Mouse (Mus musculus) kidney, embryonic 16.5 days (tissue): ENCODE data around the gene Swap70. TPM values are rescaled to one million over a fixed set of nuclear protein-coding genes. Genes with fewer than 3 reads are reported as not detected.

Experiments used
- ATAC-seq: fragments of 200-750 bp; cut with Nextera tagmentation; 2 replicates; pipeline ENCODE4 v1.8.0; 2017; ENCODE audit warnings: moderate TSS enrichment; ENCODE audit not compliant: low FRiP score, low TSS enrichment
- H3K27ac ChIP-seq: fragments of 300-500 bp; sonication (generic); 2 replicates; pipeline ENCODE4 v1.5.1; 2014; ENCODE audit warnings: low read length
- H3K27me3 ChIP-seq: fragments of 300-500 bp; sonication (generic); 2 replicates; pipeline ENCODE4 v1.6.1; 2014; ENCODE audit warnings: low read length, control low read depth, mixed read lengths; ENCODE audit not compliant: insufficient read depth
- H3K36me3 ChIP-seq: fragments of 300-500 bp; sonication (generic); 2 replicates; pipeline ENCODE4 v1.6.1; 2014; ENCODE audit warnings: low read length, control low read depth, mixed read lengths; ENCODE audit not compliant: insufficient read depth
- H3K4me1 ChIP-seq: fragments of 300-500 bp; sonication (generic); 2 replicates; pipeline ENCODE4 v1.6.1; 2014; ENCODE audit warnings: low read length, control low read depth, mixed read lengths; ENCODE audit not compliant: insufficient read depth
- H3K4me2 ChIP-seq: fragments of 300-500 bp; sonication (generic); replicated peaks from 2 replicates; pipeline ENCODE4 v1.6.1; 2014; ENCODE audit warnings: low read depth, low read length
- H3K4me3 ChIP-seq: fragments of 300-500 bp; sonication (generic); 2 replicates; pipeline ENCODE4 v1.5.1; 2014; ENCODE audit warnings: mild to moderate bottlenecking, low read length
- H3K9ac ChIP-seq: fragments of 300-500 bp; sonication (generic); replicated peaks from 2 replicates; pipeline ENCODE4 v1.6.1; 2014; ENCODE audit warnings: low read length
- H3K9me3 ChIP-seq: fragments of 300-500 bp; sonication (generic); 2 replicates; pipeline ENCODE4 v1.6.1; 2016; ENCODE audit warnings: low read length, control low read depth
- WGBS: fragments of 180-500 bp; shearing (Covaris S2); extraction: QIAGEN DNeasy Blood & Tissue Kit; methylation state at CpG from one replicate; pipeline ENCODE4 v1.1.7; 2014; 5-methylcytosine and 5-hydroxymethylcytosine counted together
- polyA plus RNA-seq: library from polyadenylated mRNA; unstranded; fragments of >200 nt; fragmentation: Nextera tagmentation; extraction: Ambion mirVana; gene quantifications from 2 replicates; pipeline ENCODE4 v1.2.1, GENCODE M21; 2015

Swap70 gene
- polyA plus RNA-seq, 1 experiment from 2014 or later: 32.1 TPM

DNA sequence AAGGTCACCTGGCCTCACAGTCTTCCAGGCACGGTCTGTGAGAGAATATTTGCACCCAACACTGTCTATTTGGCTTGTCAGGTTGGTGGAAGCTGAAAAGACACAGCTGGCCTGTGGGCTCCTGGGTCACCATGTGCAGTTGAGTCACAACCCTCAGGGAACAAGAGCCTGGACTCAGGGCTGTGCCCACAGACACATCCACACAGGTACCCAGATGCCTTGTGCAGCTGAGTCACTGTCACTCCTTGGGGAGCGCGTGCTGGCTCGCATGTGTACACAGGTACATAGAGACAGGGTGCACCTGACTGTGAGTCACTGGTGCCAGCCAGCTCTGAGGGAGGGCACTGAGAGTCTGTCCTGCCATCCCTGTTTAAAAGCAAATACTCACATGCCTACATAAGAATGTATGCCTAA lies 66.7 kb downstream of the Swap70 start:
- no peak for ATAC-seq
- H3K9me3 ChIP-seq: no peaks in the 10 kb centered on the region
- 0 out of 2 replicates have a peak overlapping the region, but pooled peaks have one; percentile 36 for H3K9ac ChIP-seq
- peak overlapping the region; percentile 4; the same call in 1 of the 2 replicates for H3K27ac ChIP-seq
- no peaks in the 10 kb centered on the region for H3K27me3 ChIP-seq
- peaks cover 15% of the 10 kb centered on the region; the same call in 1 of the 2 replicates for H3K4me1 ChIP-seq
- no peak overlapping the region for H3K4me3 ChIP-seq
- H3K36me3 ChIP-seq: no peaks in the 10 kb centered on the region
- H3K4me2 ChIP-seq: no peak overlapping the region
- 82% methylated on average over 4 of the region's 4 CpGs for WGBS

- WGBS: 81% methylated on average over 6 of the region's 6 CpGs
- H3K27me3 ChIP-seq: no peaks in the 10 kb centered on the region
- ATAC-seq: no peak
Observed at GRCm38 (mm10) chr7:110288731-110289191, 67.2 kb downstream of the Swap70 start.

DNA sequence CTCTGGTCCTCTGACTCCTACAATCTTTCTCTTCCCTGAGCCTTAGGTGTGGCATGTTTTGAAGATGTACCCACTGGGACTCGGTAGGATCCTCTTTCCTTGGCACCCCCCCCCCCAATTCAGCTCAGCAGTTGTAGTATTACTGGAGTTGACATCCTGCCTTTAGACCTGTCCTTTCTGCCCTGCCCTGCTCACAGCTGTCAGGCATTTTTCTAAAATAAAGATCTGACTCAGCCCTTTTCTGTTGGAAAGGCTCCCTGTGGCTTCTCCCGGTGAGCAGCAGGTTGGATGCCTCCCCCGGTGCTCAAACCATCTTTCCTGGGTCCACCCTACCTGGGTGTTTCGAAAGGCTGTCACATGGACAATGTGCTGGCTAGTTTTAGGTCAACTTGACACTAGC lies 68.1 kb downstream of the Swap70 start:
- no peak overlapping the region for H3K4me2 ChIP-seq
- H3K27ac ChIP-seq: no peak overlapping the region
- WGBS: 71% methylated on average over 4 of the region's 4 CpGs
- no peak for ATAC-seq
- H3K36me3 ChIP-seq: no peaks in the 10 kb centered on the region
- no peak overlapping the region for H3K4me3 ChIP-seq
- no peak overlapping the region for H3K9ac ChIP-seq
- H3K27me3 ChIP-seq: no peaks in the 10 kb centered on the region
- H3K9me3 ChIP-seq: no peaks in the 10 kb centered on the region
- peaks cover 15% of the 10 kb centered on the region; the same call in 1 of the 2 replicates for H3K4me1 ChIP-seq

More at GRCm38 (mm10) chr7:110288731-110289191, 67.2 kb downstream of the Swap70 start:
- Histone ChIP-seq H3K4me1 (peaks cover 15% of the 10 kb centered on the region; the same call in 1 of the 2 replicates), H3K36me3 (no peaks in the 10 kb centered on the region), H3K4me2 (no peak overlapping the region), H3K4me3 (no peak overlapping the region), H3K9me3 (no peaks in the 10 kb centered on the region), H3K27ac (peak overlapping the region; percentile 39; the same call in 1 of the 2 replicates), H3K9ac (peak overlapping the region; percentile 36; the same call in 1 of the 2 replicates)

DNA sequence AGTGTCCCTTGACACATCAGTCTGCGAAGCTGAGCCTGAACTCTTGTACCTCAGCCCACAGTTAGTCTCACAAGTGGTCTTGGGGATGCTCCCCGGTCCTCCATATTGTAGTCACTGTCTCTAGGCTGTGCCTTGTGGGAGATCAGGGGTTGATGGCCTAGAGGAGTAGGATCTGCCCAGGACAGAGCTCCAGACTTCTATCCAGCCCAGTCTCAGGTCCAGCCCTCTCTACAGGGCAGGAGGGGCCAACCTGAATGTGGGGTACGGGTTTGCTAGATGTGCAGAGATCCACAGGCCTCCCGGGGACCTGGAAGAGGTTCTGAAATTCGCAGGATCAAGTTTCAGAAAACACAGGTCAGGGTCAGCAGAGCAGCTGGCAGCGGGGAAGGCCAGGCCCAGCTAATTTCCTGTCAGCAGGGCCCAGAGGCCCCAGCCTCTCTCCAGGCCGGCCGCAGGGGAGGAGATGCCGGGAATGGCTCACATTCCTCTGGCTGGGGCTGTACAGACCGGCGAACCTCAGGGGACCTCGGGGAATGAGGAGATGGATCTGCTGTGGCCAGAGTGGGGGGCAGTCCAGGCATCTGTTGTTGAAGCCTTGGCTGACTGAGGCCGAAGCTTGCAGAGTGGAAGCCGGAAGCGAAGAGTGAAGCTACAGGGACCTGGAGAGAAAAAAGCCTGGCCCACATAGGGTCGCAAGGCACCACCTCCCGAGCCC lies 75.5 kb downstream of the Swap70 start:
- peak overlapping the region; percentile 40 for H3K9ac ChIP-seq
- H3K9me3 ChIP-seq: no peaks in the 10 kb centered on the region
- H3K27me3 ChIP-seq: no peaks in the 10 kb centered on the region
- peak overlapping the region; percentile 7; the same call in 1 of the 2 replicates for H3K4me2 ChIP-seq
- H3K4me1 ChIP-seq: peaks cover 20% of the 10 kb centered on the region
- H3K27ac ChIP-seq: peak overlapping the region; percentile 96
- no peak overlapping the region for H3K4me3 ChIP-seq
- ATAC-seq: peak; percentile 96
- H3K36me3 ChIP-seq: no peaks in the 10 kb centered on the region
- 18% methylated on average over 17 of the region's 17 CpGs for WGBS

- Histone ChIP-seq H3K27me3 (no peaks in the 10 kb centered on the region), H3K4me2 (0 out of 2 replicates have a peak overlapping the region, but pooled peaks have one; percentile 7)
Observed at GRCm38 (mm10) chr7:110297611-110298010, 76.1 kb downstream of the Swap70 start.

GRCm38 (mm10) chr7:110298090-110298489 lies 76.6 kb downstream of the Swap70 start:
- ATAC-seq: peak; percentile 8; the same call in 1 of the 2 replicates
- no peaks in the 10 kb centered on the region for H3K36me3 ChIP-seq
- H3K4me3 ChIP-seq: no peak overlapping the region
- no peaks in the 10 kb centered on the region for H3K9me3 ChIP-seq
- H3K27me3 ChIP-seq: no peaks in the 10 kb centered on the region
- H3K9ac ChIP-seq: no peak overlapping the region
- no peak overlapping the region for H3K4me2 ChIP-seq
- 78% methylated on average over 7 of the region's 7 CpGs for WGBS
- peak overlapping the region; percentile 96 for H3K27ac ChIP-seq
- peaks cover 20% of the 10 kb centered on the region for H3K4me1 ChIP-seq

More at GRCm38 (mm10) chr7:110297611-110298010, 76.1 kb downstream of the Swap70 start:
- peaks cover 20% of the 10 kb centered on the region for H3K4me1 ChIP-seq
- peak overlapping the region; percentile 96 for H3K27ac ChIP-seq
- H3K36me3 ChIP-seq: no peaks in the 10 kb centered on the region
- no peaks in the 10 kb centered on the region for H3K9me3 ChIP-seq
- H3K9ac ChIP-seq: peak overlapping the region; percentile 40
- 30% methylated on average over 4 of the region's 4 CpGs for WGBS
- H3K4me3 ChIP-seq: no peak overlapping the region
- peak; percentile 47; the same call in 1 of the 2 replicates for ATAC-seq

DNA sequence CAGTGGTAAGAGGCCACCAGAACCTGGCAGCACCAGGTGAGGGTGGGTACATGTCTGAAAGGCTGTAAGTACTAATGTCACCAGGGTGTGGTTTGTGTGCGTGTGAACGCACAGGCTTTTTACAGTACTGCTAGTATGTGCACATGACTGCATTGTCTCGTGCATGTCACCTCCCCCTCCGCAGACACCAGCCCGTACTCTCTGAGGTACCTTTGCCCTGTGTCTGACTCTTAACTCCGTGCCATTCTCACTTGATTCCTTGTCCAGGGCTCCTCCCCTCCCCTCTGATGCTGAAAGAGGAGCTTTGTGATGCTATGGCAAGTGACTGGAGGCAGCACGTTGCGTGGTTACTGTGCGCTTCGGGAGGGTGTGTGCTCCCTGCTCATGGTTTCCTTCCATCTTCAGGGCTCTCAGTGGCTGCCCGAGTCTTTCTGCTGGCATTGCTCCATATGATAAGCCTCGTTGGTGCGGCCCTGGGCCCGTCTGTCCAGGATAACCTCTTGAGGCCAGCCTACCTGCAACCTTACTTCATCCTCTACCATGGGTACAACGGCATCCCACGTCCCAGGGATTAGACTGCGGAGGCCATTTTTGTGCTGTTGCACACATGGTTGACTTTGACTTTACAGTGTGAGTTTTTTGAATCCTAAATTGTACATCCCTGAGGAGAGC lies 77.4 kb downstream of the Swap70 start:
- Histone ChIP-seq H3K36me3 (no peaks in the 10 kb centered on the region), H3K4me3 (no peak overlapping the region), H3K27ac (no peak overlapping the region), H3K9ac (no peak overlapping the region), H3K4me1 (peaks cover 20% of the 10 kb centered on the region), H3K27me3 (no peaks in the 10 kb centered on the region), H3K4me2 (no peak overlapping the region), H3K9me3 (no peaks in the 10 kb centered on the region)
- ATAC-seq: no peak
- 91% methylated on average over 17 of the region's 17 CpGs for WGBS

DNA sequence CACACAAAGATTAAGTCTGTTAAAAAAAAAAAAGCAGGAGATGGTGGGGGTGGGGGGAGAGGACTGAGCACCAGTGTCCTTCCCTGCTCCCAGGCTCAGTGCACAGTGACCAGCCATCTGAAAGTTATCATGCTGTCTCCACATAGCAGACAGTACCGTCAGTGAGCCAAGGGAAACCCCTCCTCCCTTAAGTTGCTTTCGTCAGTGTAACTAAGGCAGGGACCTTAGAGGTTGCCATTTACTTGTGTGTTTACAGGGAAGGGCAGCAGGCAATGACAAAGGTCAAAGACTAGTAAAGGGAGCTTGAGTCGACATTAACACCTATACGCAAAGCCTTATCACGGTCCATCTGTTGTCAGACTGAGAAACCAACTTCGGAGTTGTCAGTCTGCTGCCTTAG lies 81.4 kb downstream of the Swap70 start:
- 52% methylated on average over 6 of the region's 6 CpGs for WGBS
- ATAC-seq: no peak
- H3K27me3 ChIP-seq: no peaks in the 10 kb centered on the region

DNA sequence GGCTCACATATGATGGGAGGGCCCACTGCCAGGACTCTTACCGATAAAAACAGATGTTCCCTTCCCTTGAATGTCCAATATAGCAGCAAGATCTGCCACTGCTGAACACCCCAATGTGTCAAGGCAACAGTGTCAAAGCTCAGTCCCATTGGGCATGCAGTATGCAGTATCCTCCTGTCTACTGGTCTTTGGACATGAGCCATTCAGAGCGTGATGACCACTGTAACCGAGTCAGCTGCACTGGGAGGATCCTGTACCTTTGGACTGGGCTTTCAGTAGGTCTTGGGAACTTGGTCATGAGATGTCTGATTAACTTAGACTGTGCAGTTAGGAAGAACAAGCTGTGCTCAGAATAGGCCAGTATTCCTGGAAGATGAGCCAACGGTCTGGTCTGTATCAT lies 84.0 kb downstream of the Swap70 start:
- Histone ChIP-seq H3K9ac (no peak overlapping the region), H3K9me3 (no peaks in the 10 kb centered on the region), H3K4me2 (no peak overlapping the region), H3K36me3 (peaks cover 19% of the 10 kb centered on the region), H3K4me1 (no peaks in the 10 kb centered on the region), H3K4me3 (no peak overlapping the region), H3K27me3 (no peaks in the 10 kb centered on the region), H3K27ac (no peak overlapping the region)
- 90% methylated on average over 4 of the region's 4 CpGs for WGBS
- ATAC-seq: no peak

More for the DNA sequence above, 81.4 kb downstream of the Swap70 start:
- H3K9me3 ChIP-seq: no peaks in the 10 kb centered on the region
- H3K4me1 ChIP-seq: peaks cover 6% of the 10 kb centered on the region
- H3K4me2 ChIP-seq: no peak overlapping the region
- no peaks in the 10 kb centered on the region for H3K36me3 ChIP-seq
- H3K9ac ChIP-seq: no peak overlapping the region
- no peak overlapping the region for H3K4me3 ChIP-seq
- H3K27ac ChIP-seq: no peak overlapping the region
